Comparison of ENCODE assay signal across 7 mouse cellular contexts in genomic region chr7:66250030-66250429, GRCm38 (mm10).
DNase-seq lines count a peak whose midpoint lies in the region; ATAC-seq lines count a peak whose summit lies in the region.

No protein-coding gene starts in this region.

- peak; percentile 70 for DNase-seq in T-cell, adult 2 months (ENCODE audit: low spot score)
- peak; percentile 51 for DNase-seq in cerebellum, adult 8-10 months
- DNase-seq in frontal cortex, adult 2 months (ENCODE audit: extremely low spot score in 1 of 2, low spot score in 1 of 2): peak; percentile 13 to 85
- DNase-seq in left cerebral cortex, adult 11 months (ENCODE audit: low spot score): peak; percentile 63
- DNase-seq in lung, postnatal 25 days (ENCODE audit: low spot score): peak; percentile 89
- DNase-seq in spleen, adult 12 weeks (ENCODE audit: low spot score): peak; percentile 68

- no peak overlapping the region for H3K9ac ChIP-seq in hindbrain, embryonic 15.5 days

- H3K4me2 ChIP-seq in hindbrain, embryonic 15.5 days: no peak overlapping the region

- H3K36me3 ChIP-seq in hindbrain, embryonic 15.5 days: no peaks in the 10 kb centered on the region

- H3K4me3 ChIP-seq in hindbrain, embryonic 15.5 days: no peak overlapping the region

- ATAC-seq in hindbrain, embryonic 15.5 days (ENCODE audit: low FRiP score, low read depth): 0 out of 2 replicates have a peak, but pooled peaks have one; percentile 21

- peaks cover 21% of the 10 kb centered on the region for H3K4me1 ChIP-seq in hindbrain, embryonic 15.5 days (replicated peaks)

- 28% methylated on average over 6 of the region's 6 CpGs for WGBS in hindbrain, embryonic 15.5 days

- H3K27ac ChIP-seq in hindbrain, embryonic 15.5 days (replicated peaks): no peak overlapping the region

- no peaks in the 10 kb centered on the region for H3K27me3 ChIP-seq in hindbrain, embryonic 15.5 days

- no peaks in the 10 kb centered on the region for H3K9me3 ChIP-seq in hindbrain, embryonic 15.5 days
